Mouse (Mus musculus) hindbrain, embryonic 12.5 days (tissue): ENCODE results near the gene Tbx1. TPM values are rescaled to one million over a fixed set of nuclear protein-coding genes. Genes with fewer than 3 reads are reported as not detected.
"Not testable (repeated sequence)": the region's sequence is repeated elsewhere in the genome, so short reads cannot be mapped to it uniquely, and the experiment has no call there.

Experiments used
- ATAC-seq: fragments of 200-750 bp; cut with Nextera tagmentation; 2 replicates; pipeline ENCODE4 v1.8.0; 2017; ENCODE audit warnings: moderate TSS enrichment; ENCODE audit not compliant: low FRiP score
- H3K27ac ChIP-seq: fragments of 300-500 bp; sonication (generic); 2 replicates; pipeline ENCODE4 v1.5.1; 2016; ENCODE audit warnings: mild to moderate bottlenecking
- H3K27me3 ChIP-seq: fragments of 300-500 bp; sonication (generic); 2 replicates; pipeline ENCODE4 v1.6.1; 2016; ENCODE audit warnings: mild to moderate bottlenecking
- H3K36me3 ChIP-seq: fragments of 300-500 bp; sonication (generic); 2 replicates; pipeline ENCODE4 v1.6.1; 2016; ENCODE audit warnings: mild to moderate bottlenecking
- H3K4me1 ChIP-seq: fragments of 300-500 bp; sonication (generic); 2 replicates; pipeline ENCODE4 v1.6.1; 2016
- H3K4me2 ChIP-seq: fragments of 300-500 bp; sonication (generic); replicated peaks from 2 replicates; pipeline ENCODE4 v1.6.1; 2016; ENCODE audit warnings: mild to moderate bottlenecking
- H3K4me3 ChIP-seq: fragments of 300-500 bp; sonication (generic); 2 replicates; pipeline ENCODE4 v1.5.1; 2016; ENCODE audit warnings: mild to moderate bottlenecking
- H3K9ac ChIP-seq: fragments of 300-500 bp; sonication (generic); 2 replicates; pipeline ENCODE4 v1.6.1; 2016; ENCODE audit warnings: mild to moderate bottlenecking, moderate library complexity
- H3K9me3 ChIP-seq: fragments of 300-500 bp; sonication (generic); replicated peaks from 2 replicates; pipeline ENCODE4 v1.6.1; 2016; ENCODE audit warnings: mild to moderate bottlenecking
- WGBS: fragments of 180-500 bp; shearing (Covaris S2); methylation state at CpG from one replicate; pipeline ENCODE4 v1.1.7; 2016; 5-methylcytosine and 5-hydroxymethylcytosine counted together
- polyA plus RNA-seq: library from polyadenylated mRNA; unstranded; fragments of >200 nt; fragmentation: Nextera tagmentation; extraction: Ambion mirVana; gene quantifications from 2 replicates; pipeline ENCODE4 v1.2.1, GENCODE M21; 2016

Tbx1 gene
- polyA plus RNA-seq, 1 experiment from 2014 or later: 15.5 TPM

GRCm38 (mm10) chr16:18556461-18556860 is 34.0 kb downstream of the Tbx1 start:
- ATAC-seq: no peak
- WGBS: 81% methylated on average over 3 of the region's 3 CpGs
- H3K4me1 ChIP-seq: peaks cover 19% of the 10 kb centered on the region

DNA sequence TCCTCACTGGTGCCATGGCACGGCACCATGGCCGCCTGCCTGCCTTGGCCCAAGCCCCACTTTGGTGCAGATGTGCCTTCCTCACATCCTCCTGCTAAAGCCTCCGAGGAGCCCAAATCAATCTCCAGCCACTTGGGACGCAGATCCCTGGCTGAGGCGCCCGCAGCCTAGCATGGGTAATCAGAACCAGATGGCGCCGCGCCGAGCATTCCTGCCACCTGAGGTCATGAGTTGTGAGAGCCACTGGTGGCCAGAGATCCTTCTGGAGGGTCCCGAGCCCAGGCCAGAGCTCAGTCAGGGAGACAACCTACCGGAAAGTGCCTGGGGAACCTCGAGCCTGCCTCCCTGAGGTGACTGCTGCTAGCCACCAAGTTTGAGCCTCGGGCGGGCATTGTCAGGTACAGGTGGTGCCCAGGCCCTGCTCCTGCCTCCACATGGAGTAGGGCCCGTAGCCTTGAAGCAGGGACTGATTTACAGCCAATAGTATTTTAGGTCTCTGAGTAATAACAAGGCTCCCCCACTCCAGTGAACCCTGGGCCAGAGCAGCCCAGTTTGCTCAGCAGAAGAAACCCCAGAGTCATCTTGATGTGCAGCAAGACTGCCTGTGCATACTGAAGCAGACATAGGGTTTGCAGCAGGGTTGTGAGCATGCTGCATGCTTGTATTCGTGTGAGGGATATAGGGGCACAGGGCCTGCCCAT is 35.1 kb downstream of the Tbx1 start:
- peaks cover 3% of the 10 kb centered on the region; the same call in 1 of the 2 replicates for H3K27me3 ChIP-seq
- H3K27ac ChIP-seq: no peak overlapping the region
- no peaks in the 10 kb centered on the region for H3K36me3 ChIP-seq
- 56% methylated on average over 17 of the region's 17 CpGs for WGBS
- no peak for ATAC-seq
- no peaks in the 10 kb centered on the region for H3K9me3 ChIP-seq
- no peak overlapping the region for H3K9ac ChIP-seq
- H3K4me1 ChIP-seq: peaks cover 28% of the 10 kb centered on the region
- no peak overlapping the region for H3K4me2 ChIP-seq
- no peak overlapping the region for H3K4me3 ChIP-seq

More at GRCm38 (mm10) chr16:18556461-18556860, 34.0 kb downstream of the Tbx1 start:
- Histone ChIP-seq H3K27ac (no peak overlapping the region), H3K9me3 (no peaks in the 10 kb centered on the region), H3K9ac (no peak overlapping the region), H3K36me3 (no peaks in the 10 kb centered on the region), H3K4me2 (no peak overlapping the region), H3K4me3 (no peak overlapping the region), H3K27me3 (peaks cover 3% of the 10 kb centered on the region; the same call in 1 of the 2 replicates)

DNA sequence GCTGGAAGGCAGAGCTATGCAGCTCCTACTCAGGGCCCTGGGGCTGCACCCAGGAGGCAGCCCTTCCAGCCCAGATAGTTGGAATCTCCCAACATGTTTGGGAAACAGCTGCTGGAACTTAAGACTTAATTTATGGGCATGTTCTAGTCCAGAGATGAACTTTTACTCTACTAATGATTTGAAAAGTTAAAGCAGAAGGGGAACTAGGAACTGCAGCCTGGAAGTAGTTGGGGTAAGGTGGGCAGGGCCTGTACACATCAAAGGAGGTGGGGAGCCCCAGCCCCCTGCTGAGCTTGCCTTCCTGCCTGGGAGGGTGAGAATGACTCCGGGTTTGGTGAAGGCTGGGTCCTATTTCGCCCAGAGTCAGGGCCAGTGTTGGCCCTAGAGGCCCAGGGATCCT is 35.8 kb downstream of the Tbx1 start:
- Histone ChIP-seq H3K27ac (no peak overlapping the region), H3K36me3 (no peaks in the 10 kb centered on the region), H3K4me1 (peaks cover 30% of the 10 kb centered on the region), H3K9ac (no peak overlapping the region), H3K9me3 (no peaks in the 10 kb centered on the region), H3K4me2 (no peak overlapping the region), H3K27me3 (peaks cover 3% of the 10 kb centered on the region; the same call in 1 of the 2 replicates), H3K4me3 (no peak overlapping the region)
- WGBS: 41% methylated on average over 2 of the region's 2 CpGs
- ATAC-seq: no peak

DNA sequence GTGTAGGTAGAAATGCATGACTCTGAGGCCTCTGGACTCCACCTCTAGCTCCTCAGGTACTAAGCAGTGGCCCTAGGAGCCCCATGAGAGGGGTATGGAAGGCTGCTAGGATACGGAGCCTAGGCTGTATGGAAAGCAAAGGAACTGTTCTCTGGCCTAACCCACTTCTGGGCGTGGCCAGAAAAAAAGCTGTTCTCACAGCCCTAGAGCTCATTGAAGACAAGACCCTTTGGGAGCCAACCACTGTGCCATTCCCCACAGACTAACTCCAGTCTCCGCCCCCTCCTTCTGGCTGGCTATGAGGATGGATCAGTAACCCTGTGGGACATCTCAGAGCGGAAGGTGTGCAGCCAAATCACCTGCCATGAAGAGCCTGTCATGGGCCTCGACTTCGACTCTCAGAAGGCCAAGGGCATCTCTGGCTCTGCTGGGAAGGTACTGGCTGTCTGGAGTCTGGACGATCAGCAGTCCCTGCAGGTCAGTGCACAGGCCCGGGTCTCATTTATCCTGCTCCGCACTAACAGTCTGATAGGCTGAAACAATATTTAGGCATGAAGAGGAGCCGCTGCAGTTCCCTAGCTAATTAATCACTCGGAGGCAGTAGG is 38.3 kb downstream of the Tbx1 start:
- Histone ChIP-seq H3K4me2 (no peak overlapping the region), H3K9ac (no peak overlapping the region), H3K4me3 (no peak overlapping the region), H3K36me3 (no peaks in the 10 kb centered on the region), H3K27ac (no peak overlapping the region), H3K9me3 (no peaks in the 10 kb centered on the region), H3K27me3 (peaks cover 3% of the 10 kb centered on the region; the same call in 1 of the 2 replicates), H3K4me1 (peaks cover 30% of the 10 kb centered on the region)
- peak; percentile 46 for ATAC-seq
- WGBS: 36% methylated on average over 11 of the region's 11 CpGs

DNA sequence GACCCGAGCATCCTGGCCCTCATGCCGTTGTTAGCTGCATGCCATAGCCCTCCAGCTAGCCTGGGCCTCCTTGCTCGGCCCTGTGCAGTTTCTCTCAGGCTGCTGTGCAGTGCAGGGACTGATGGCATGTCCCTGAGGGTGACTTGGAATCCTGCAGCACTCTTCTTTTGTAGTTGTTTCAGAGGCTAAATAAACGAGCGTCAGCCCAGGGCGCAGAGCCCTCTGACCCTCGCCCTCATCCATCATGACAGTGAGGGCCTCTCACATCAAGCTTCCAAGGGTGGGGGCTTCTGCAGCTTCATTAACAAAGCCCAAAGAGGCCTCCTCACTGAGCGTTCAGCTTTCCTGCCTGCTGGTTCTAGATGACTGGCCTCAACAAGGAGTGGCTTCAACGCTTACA is 38.9 kb downstream of the Tbx1 start:
- Histone ChIP-seq H3K27me3 (peaks cover 3% of the 10 kb centered on the region; the same call in 1 of the 2 replicates), H3K36me3 (no peaks in the 10 kb centered on the region), H3K9ac (no peak overlapping the region), H3K9me3 (no peaks in the 10 kb centered on the region), H3K27ac (no peak overlapping the region), H3K4me2 (no peak overlapping the region), H3K4me3 (no peak overlapping the region), H3K4me1 (peaks cover 30% of the 10 kb centered on the region)
- peak; percentile 56 for ATAC-seq
- WGBS: 18% methylated on average over 9 of the region's 9 CpGs

- ATAC-seq: no peak
- Histone ChIP-seq H3K4me3 (no peak overlapping the region), H3K9ac (no peak overlapping the region), H3K36me3 (no peaks in the 10 kb centered on the region), H3K4me1 (peaks cover 23% of the 10 kb centered on the region), H3K27me3 (no peaks in the 10 kb centered on the region), H3K27ac (no peak overlapping the region), H3K9me3 (no peaks in the 10 kb centered on the region), H3K4me2 (no peak overlapping the region)
- 85% methylated on average over 5 of the region's 5 CpGs for WGBS
These were observed 42.6 kb downstream of the Tbx1 start for GRCm38 (mm10) chr16:18547891-18548290.

- Histone ChIP-seq H3K9ac (no peak overlapping the region), H3K36me3 (no peaks in the 10 kb centered on the region), H3K4me2 (no peak overlapping the region), H3K4me1 (no peaks in the 10 kb centered on the region), H3K27me3 (no peaks in the 10 kb centered on the region; the same call in 1 of the 2 replicates), H3K9me3 (no peaks in the 10 kb centered on the region), H3K27ac (no peak overlapping the region), H3K4me3 (no peak overlapping the region)
- ATAC-seq: no peak
- 45% methylated on average over 8 of the region's 8 CpGs for WGBS
These were observed 47.2 kb downstream of the Tbx1 start for GRCm38 (mm10) chr16:18543151-18543829.

DNA sequence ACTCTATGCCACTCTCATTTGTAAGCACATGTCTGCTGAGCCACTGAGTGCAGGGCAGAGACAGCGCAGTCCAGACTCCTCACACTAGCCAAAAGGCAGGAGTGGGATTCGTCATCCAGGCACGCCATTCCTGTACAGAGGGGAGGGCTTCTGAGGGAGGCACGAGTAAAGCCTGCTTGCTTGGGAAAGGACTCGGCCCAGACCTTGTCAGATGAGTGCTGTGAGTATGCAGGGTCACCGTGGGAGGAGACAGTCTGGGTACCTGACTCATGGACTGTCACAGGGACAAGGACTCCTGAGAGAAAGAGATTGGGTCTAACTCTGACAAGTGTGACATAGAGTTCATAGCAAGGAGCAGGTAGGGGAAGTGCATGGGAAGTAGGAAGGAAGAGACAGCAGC is 51.2 kb downstream of the Tbx1 start:
- WGBS: 79% methylated on average over 6 of the region's 6 CpGs
- Histone ChIP-seq H3K4me1 (no peaks in the 10 kb centered on the region), H3K4me2 (no peak overlapping the region), H3K9me3 (no peaks in the 10 kb centered on the region), H3K27me3 (no peaks in the 10 kb centered on the region; the same call in 1 of the 2 replicates), H3K27ac (no peak overlapping the region), H3K36me3 (no peaks in the 10 kb centered on the region), H3K9ac (no peak overlapping the region), H3K4me3 (no peak overlapping the region)
- ATAC-seq: no peak

DNA sequence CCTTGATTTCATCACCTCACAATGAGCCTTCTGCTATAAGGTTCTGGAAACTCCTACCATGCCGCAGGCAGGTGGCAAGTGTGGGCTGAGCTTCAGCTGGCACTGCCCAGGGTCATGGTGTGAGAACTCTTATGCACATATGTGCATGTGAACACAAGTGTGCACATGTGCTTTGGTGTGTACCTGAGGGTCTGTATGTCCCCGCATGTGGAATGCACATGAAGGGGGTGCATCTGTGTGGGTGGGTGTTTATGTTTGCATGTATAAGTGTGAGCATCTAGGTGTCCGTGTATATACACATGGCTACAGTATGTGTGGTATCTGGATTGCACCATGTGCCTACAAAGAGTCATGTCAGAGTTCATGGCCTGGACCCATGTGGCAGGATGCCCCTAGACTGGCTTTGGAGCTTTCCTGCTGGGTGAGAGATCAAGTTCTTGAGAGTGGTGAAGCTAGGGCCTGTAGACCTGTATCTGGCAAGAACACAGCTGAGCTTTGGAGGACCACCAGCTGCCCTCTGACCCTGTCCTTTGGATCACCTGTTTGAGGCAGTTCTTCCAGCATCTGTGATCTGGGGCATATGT is 53.0 kb downstream of the Tbx1 start:
- H3K9me3 ChIP-seq: no peaks in the 10 kb centered on the region
- H3K4me1 ChIP-seq: no peaks in the 10 kb centered on the region
- no peak overlapping the region for H3K4me3 ChIP-seq
- no peak for ATAC-seq
- WGBS: 89% methylated on average over 3 of the region's 3 CpGs
- H3K27ac ChIP-seq: no peak overlapping the region
- H3K4me2 ChIP-seq: no peak overlapping the region
- H3K36me3 ChIP-seq: no peaks in the 10 kb centered on the region
- no peak overlapping the region for H3K9ac ChIP-seq
- no peaks in the 10 kb centered on the region; the same call in 1 of the 2 replicates for H3K27me3 ChIP-seq

GRCm38 (mm10) chr16:18533061-18533460 is 57.4 kb downstream of the Tbx1 start:
- not testable (repeated sequence) for H3K9me3 ChIP-seq, H3K4me3 ChIP-seq, H3K4me1 ChIP-seq, H3K27ac ChIP-seq, H3K27me3 ChIP-seq, H3K9ac ChIP-seq, H3K4me2 ChIP-seq, H3K36me3 ChIP-seq
- peak; percentile 93 for ATAC-seq
- WGBS: 95% methylated on average over 7 of the region's 7 CpGs
